Mouse (Mus musculus) cerebellum, postnatal 10 days (tissue): ENCODE results near the gene Zfp750.

Experiments used
- DNase-seq, 2 experiments: peaks; one replicate each; pipeline ENCODE4 v3.0.0; 2021; ENCODE audit warnings: mixed read lengths in 2 of 2

Zfp750 gene

DNA sequence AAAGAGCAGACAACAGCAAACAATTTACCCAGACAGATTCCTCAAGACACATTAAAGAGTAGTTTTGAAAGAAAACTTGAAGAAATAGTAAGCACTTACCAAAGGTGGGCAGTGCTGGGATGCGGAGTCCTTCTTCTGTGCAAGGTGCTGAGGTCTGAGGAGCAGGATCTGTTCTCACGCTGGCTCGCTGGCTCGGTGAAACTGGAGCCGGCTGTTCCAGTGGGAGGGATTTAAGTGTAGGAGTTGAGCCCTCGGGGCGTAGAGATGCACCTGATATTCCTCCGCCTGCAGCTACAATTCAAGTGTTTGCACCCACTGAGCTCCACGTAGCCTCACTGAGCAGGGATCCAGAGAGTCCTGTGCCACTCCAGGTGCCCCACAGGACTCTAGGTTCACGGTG is at the start of gene Zfp750:
Gene Zfp750, minus strand, starts transcription at position 203 of the 400 bp plus-strand sequence.
- DNase-seq = no peak

DNA sequence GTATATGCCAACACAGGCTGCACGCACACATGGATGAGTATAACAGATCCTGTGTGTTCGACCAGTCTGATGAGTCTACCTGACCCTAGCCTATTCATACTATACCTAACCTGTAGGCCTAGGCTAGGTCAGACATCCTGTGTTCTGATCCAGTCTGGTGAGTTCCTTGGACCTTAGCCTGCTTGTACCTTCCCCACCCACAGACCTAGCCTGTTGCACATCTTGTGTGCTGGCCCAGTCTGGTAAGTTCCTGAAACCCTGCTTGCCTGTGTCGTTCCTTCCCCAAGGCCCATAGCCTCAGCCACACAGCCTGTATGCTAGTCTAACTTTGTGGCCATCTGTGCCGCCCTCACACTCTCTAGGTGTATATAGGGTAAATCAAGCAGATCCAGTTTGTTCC is 45.1 kb upstream of the Zfp750 start:
- DNase-seq = no peak

DNA sequence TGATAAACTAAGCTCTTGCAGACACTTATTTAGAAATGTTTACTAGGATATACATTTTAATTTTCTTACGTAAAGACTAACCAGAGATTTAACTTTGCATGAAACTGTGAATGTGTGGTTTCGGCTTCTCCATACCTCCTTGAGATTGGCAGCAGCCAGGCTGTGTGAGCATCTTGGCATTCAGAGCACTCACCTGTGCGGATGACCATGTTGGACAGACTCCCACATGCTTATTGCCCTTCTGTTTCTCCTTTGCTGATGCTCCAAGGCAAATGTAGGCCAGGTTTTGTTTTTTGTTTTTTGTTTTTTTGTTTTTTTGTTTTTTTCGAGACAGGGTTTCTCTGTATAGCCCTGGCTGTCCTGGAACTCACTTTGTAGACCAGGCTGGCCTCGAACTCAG is 44.2 kb upstream of the Zfp750 start:
- DNase-seq = peak; percentile 53 to 59

DNA sequence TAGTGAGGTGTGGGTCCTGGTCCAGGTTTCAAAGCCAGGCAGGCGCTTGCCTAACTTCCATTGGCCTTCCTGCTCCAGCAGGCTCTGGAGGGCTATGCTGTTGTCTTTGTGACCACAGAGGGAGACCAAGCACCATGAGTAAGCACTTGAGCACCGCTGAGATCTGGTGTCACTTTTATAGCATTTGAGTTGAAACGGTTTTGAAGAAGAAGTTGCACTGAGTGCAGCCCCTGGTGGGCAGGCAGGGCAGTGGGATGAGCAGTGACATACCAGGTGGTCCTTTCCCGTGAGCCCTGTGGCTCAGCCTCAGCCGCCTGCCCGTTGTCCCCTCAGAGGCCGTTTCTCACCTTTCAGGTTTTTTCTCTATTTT is 41.1 kb upstream of the Zfp750 start:
- DNase-seq = no peak

DNA sequence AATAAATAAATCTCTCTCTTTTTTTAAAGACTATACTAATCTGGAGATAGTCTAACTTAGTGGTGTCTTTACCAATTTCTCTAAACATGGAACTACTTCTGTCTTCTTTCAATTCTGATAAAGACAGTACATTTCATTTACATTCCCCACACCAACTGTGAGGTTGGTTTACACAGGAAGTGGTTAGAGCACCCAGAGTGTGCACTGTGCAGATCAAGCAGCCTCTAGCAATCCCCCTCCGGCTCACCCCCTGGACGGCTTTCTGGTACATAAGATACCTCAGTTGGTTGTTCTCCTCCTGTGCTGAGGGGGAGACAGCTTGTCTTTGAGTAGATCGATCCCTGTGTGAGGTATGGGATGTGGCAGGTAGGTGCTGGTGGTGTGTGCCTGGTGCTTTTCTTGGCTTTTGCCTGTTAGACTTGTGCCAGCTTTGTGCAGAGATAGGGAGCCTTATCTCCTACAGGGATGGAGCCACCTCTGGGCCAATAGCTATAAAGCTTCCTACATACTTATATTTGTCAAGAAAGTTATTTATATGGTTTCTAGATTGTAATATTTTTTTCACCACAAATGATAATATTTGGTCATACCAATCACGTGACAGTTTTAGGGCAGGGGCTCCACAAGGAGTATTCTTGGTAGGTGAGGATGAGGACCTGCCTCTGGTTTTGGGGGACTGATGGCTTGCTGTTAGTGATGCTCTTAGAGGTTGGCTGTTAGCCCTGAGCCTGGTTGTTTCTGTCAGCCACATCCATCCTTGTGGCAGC is 40.6 kb upstream of the Zfp750 start:
- no peak for DNase-seq

DNA sequence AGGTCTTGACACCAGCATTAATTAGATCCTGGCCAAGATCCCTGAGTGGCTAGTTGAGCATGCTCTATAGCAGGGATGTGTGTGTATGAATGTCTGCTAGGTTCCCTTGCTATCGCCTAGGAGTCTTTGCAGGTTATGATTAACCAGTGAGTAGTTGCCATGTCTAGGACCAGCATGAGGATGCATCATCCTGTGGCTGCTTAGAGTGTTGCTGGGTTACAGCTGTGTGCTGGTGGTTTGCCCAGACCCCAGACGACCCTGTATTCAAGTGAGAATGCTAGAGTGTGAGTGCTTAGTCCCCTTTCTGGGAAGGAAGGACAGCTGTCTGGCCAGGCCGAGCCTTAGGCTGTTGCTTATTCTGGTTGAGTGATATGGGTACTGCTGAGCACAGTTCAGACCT is 39.4 kb upstream of the Zfp750 start:
- DNase-seq = no peak

DNA sequence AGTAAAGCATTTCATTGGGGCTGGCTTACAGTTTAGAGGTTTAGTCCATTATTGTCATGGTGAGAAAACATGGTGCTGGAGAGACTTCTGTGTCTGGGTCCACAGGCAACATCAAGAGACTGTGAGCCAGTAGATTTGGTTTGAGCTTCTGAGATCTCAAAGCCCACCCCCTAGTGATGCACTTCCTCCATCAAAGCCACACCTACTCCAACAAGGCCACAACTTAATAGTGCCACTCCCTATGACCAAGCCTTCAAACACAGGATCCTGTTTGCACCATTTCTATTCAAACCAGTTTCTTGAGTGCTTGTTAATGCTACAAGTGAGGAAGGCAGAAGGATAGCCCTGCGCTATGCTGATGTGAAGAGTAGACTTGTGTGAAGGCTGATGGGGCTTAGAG is 38.8 kb upstream of the Zfp750 start:
- no peak for DNase-seq

DNA sequence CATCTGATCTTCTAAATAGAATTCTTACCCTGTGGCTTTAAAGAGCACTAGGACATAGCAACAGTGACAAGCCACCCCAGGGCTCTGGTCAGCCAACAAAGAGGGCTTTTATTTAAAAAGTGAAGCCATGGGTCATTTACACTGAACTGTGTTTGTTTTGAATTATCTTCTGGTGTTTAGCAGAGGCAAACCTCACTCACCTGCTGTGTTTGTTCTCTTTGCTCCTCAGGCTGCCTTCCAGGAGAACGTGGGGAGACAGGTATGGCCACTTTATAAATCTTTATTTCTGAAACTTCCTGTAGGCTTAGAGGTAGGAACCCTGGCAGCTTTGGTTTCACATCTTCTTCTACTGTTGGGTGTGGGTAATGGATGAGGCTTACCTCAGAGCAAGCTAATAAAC is 37.6 kb upstream of the Zfp750 start:
- DNase-seq = no peak

DNA sequence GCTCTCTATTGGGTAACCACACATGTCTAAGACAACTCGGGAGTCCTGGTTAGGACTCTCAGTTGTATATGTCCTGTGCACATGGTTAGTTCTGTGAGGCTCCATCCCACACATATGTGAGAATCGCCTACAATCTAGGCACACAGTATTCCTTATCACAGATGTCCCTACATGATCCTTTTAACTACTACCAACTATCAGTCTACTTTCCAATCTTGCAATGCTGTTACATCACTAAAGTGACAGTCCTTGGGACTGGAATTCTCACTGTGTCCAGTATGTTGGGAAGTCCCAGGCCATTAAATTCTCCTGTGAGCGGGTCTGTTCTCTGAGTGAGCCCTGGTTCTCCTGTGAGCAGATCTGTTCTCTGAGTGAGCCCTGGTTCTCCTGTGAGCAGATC is 34.3 kb upstream of the Zfp750 start:
- no peak for DNase-seq

DNA sequence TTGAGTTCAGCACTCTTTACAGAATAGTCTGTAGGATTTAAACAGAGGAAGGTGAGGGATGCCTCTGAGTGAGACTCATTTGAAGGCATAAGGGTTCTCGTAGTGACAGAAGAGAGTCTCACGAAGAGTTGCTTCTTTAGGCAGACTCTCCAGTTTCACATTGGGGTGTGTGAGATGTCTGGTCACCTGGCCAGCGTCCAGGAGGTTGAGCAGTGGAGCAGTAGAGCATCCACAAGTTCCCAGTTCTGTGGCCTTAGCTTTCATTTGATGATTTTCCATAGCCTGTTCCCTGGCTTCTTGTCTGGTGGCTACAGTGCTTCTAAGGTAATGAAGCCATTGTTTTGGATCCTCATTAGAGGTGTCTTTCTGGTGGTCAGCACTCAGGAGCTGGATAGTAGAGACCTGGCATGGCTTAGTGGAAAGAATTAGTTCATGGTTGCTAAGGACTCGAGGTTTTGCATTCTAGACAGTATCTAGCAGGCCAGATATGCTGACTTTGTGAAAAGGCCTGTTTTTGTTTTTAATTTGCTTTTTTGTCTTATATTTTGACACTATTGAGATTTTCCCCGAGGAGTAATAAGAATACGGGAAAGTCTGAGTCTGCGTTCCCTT is 33.8 kb upstream of the Zfp750 start:
- peak; percentile 65 to 78 for DNase-seq

DNA sequence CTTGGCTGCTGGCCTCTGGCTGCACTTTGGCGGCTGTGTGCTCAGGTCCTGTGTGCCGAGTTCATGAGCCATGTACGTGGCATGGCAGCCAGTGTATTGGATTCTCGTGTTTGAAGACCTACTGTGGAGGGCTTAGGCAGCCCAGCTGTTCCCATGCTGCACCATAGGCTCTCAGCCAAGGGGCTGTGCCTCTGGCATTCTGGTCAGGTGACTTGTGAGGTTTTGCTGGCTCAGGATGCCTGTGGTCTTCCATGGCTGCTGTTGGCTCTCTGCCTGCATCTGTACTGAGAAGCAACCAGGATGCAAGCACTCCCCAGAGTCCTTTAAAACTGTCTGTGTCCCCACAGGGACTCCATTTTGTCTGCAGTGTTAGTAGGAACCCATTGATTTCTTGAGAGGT is 33.0 kb upstream of the Zfp750 start:
- DNase-seq = peak; percentile 68 to 76

DNA sequence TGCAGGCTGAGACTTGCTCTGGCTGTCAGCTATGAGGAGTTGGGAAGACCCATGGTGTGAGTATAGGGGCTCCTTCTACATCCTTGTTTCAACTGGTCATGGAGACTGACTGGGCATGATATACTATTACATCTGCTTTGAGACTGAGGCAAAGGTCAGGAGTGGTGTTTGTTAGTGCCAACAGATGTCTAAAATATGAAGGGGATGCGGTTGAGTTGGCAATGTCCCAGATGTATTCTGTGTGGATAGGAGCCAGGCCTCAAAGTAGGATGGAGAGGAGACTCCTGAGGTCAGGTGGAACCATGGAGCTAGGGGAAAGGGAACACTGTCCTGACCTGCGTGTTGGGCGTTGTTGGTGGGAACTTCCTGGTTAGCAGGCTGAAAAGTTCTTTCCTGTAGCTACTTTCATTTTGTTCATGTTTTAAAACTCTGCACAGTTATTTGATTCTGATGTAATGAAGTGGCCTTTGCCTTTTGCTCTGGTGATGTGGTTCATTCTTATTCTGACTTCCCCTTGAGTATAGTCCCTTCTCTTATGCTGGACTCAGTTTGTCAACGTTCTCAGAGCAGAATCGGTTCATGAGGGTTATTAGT is 32.2 kb upstream of the Zfp750 start:
- DNase-seq = no peak

DNA sequence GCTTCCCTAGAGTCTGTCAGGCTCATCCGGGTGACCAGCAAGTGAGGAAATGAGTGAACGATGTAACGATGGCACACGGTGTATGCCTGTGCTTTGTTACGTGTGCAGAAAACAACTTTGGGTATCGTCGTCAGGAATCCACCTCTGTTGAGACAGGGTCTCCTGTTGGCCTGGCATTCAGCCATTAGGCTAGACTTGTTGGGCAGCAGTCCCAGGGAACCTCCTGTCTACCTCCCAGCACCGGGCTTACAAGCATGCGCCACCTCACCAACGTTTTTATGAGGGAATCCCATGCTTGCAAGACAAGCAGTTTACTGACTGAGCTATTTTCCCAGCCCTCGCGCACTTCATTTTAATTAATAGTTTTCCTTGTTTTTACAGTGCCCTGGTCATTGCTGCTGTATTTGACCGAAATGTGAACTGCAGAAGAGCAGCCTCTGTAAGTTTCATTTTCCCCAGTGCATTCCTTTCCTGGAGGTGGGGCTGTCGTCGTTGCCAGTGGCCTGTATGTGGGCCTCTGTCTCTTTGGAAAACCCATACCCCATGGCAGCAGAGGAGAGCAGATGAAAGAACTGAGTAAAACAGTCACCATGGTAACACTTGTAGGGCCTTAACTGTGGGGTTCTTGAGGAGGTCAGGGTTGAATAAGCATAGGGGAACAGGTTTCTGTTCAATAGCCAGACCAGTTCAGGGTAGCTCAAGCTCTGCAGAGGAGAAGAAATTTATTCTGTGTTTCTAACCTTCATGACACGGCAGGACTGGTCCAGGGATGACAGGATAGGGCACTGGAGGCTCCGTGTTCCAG is 30.9 kb upstream of the Zfp750 start:
- peak; percentile 68 to 75 for DNase-seq

DNA sequence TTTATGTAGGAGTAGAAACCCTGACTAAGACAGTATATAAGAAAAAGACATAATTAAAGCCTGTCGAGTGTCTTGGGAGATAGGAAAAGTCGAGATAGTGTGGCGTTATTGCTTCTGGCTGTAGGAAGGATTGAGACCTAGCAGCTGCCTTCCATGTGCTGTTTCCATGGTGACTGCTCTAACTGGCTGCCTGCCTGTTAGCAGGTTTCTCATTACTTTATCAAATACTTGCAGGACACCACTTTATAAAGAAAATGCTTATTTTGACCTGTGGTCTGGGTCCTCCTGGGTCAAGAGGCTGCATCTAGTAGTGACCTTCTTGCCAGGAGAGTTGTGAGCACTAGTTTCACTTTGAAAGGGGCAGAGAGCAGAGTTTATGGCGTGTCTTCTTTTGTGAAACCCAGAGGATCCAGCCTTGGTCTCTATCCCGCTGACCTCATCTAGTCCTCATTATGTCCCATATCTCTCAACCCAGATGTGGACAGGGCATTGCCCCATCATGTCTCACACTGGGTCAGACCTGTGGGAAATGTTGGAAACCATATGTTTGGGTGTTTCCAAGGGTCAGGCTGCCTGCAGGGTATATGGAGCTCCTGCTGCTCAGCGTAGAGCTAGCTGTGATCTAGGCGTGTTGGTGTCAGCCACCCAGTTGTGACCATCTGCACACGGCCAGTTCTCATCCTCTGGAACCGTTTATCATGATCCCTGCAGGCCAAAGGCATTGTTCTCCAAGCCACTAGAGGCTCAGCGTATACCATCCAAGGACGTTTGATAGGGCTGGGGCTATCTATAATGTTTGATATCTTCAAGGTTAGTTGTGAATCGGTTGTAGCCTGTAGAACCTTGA is 30.1 kb upstream of the Zfp750 start:
- peak; percentile 40 to 47 for DNase-seq

DNA sequence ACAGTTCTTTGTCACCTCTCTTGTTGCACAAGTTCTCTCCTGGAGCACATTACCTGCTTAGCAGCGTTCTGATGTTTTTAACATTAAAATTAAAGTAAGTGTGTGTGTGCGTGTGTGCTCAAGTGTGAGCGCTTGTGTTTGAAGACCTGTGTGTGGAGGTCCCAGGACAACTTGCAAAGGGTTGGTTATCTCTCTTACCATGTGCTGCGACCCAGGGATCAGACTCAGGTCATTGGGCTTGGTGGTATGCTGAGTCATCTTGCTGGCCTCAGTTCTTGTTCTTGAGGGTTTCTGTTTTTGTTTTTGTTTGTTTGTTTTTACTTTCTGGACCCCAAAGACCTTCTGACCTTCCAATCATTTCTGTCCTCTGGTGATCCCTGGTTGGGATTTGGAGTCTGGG is 28.8 kb upstream of the Zfp750 start:
- no peak for DNase-seq

DNA sequence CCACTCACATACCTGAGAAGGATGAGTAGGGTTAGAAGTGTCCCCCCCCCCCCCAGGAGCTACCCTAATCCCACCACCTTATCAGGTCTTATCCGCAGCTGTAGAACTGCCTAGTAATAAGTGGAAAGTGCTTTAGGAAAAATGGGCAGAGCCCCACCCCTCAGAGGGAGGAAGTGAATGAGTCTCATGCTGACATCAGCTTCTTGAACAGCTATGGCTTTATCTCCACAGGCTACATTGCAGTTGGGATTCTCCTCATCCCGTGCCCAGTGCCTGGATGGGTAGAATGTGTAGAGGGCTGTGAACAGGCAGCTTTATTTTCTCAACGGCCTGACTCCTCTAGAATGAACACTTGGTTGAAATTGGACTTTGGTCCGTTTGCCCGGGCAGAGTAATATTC is 28.1 kb upstream of the Zfp750 start:
- no peak for DNase-seq

DNA sequence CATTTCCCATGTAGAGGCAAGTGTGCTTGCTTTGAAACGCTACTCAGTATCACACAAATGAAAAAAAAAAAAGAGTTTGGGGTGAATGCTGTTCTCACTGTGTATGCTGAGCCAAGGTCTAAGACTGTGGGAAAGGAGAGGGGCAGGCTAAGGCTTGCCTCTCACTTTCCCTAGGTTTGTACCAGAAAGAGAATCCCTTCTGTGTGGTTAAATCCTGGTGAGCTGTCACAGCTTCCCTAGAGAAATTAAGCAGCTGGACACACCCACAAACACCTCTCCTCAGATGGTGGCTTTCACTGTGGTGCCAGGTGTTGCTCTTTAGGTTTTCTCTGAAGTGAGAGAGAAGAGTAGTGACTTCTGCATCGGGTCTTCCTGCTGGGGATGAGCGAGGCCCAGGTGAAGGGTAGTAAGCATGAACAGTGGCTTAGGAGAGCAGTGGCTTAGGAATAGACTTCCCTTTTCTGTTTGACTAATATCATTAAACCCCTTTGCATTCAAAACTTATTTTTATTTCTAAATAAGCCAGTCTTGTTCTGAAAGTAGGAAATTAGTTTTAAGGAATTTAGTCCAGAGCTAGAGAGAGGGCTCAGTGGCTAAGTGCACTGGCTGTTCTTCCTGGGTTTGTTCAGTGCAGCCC is 26.4 kb upstream of the Zfp750 start:
- no peak for DNase-seq

DNA sequence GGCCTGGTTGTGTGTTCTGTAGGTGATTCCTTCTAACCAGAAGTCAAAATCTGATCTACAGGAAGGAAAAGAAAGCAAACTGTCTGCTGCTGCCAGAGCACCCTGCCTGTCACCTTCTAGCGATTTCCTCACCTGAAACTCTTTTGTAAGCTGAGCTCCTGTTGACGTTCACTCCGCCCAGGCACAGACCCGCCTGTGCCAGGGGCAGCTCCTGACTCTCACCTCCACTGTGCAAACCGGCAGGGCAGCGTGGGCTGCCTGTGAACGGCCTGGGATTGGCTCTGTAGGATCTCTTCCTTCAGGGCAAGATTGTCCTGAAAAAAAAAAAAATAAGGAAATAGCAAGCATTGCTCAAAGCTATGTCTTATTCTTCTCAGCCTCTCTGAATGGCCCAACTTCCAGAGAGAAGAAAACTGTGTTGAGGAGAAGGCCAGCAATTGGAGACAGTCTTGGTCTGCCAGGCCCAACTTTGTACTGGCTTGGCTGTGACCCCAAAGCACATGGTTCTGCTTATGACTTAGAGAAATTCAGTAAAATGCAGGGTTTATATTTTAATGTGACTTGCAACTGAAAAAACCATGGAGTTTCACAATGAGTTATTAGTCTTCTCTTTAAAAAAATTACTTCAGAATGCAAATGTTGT is 25.7 kb upstream of the Zfp750 start:
- no peak for DNase-seq

DNA sequence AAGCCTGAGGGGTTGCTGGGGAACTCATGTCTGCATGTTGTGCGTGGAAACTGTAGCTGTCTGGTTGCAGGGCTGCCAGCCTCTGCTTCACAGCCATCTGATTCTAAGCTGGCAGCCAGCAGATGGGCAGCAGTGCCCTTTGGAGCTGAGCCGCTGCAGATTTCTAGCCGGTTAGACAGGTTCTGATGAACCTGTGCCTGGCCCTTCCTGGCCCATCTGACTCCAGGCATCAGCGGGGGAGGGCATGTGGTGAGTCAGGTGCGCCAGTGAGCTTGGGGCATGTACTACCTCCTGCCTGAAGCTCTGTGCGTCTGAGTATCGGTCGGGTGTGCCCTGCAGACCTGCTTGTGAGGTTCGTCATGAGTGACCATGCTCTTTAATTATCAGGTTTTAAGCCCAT is 24.8 kb upstream of the Zfp750 start:
- DNase-seq = peak; percentile 81

DNA sequence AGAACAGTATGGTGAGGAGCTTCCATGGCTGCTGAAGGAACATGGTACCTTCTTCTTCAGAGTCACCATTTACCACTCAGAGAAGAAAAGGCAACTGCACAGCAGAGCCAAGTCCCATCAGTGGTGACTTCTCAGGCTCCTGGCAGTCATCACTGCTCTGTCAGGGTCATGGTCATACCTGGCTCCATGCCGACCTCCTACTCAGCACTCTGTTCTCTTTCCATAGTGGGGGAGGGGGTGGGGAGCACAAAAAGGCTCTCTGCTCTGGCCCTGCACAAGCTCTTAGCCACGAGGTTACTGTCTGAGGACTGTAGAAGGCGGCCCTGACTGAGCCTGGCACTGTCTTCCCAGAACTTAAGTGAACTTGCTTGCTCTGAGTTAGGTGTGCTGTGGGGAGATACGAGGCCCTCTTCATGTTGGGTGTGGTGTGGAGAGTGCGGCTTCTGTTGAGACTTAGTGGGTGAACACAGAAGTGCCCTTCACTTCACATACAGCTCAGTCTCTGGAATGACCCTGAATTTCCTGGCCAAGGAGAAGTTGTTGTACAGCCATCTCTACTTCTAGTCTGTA is 24.2 kb upstream of the Zfp750 start:
- peak; percentile 56 to 60 for DNase-seq

DNA sequence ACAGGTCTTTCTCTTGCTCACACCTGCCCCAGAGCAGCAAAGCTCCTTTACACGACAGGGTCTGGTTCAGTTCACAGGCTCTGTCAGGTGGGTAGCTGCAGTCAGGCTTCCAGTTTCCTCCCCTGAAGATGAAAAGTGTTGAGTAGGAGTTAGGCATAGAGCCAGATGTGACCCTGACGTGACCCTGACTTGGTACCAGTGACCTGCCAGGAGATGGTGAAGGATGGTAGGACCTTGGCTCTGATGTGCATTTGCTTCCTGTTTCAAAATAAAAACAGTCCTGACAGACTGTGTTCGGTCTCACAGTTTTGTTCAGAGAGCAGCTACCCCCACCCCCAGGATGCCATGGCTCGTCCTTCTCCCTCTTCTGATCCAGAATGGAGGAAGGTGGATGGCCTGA is 23.3 kb upstream of the Zfp750 start:
- no peak for DNase-seq
